Mouse (Mus musculus) CD4-positive, CD25-positive, alpha-beta regulatory T cell, adult 4 months (primary cell): ENCODE measurements at regions not wholly inside any gene's neighbourhood (a gene's known extent, or its start where the extent isn't known, plus 50 kb on each side); places are given as distances from the start of the nearest gene placed in this dataset.
A peak's percentile ranks its signal among the peaks of the same experiment; 100 is the strongest.

Source experiments
- ATAC-seq: one replicate; pipeline ENCODE4 v1.8.0; 2017

GRCm38 (mm10) chr15:62568788-62569713, 1275.9 kb downstream of the Gsdmc2 start:
- no peak for ATAC-seq

- no peak for ATAC-seq
These were observed 1277.5 kb downstream of the Gsdmc2 start for GRCm38 (mm10) chr15:62567431-62567830.

GRCm38 (mm10) chr15:62566106-62566511, 1278.9 kb downstream of the Gsdmc2 start:
- ATAC-seq = no peak

- ATAC-seq = no peak
These were observed 1311.7 kb downstream of the Gsdmc2 start for GRCm38 (mm10) chr15:62533233-62533632.

GRCm38 (mm10) chr15:62528975-62529374, 1316.0 kb downstream of the Gsdmc2 start:
- ATAC-seq = no peak

GRCm38 (mm10) chr15:62524628-62525027, 1320.3 kb downstream of the Gsdmc2 start:
- no peak for ATAC-seq

- no peak for ATAC-seq
These were observed 1320.8 kb downstream of the Gsdmc2 start for GRCm38 (mm10) chr15:62524135-62524534.

- ATAC-seq = no peak
These were observed 1331.5 kb downstream of the Gsdmc2 start for GRCm38 (mm10) chr15:62513462-62513861.

- ATAC-seq = no peak
These were observed 1333.5 kb downstream of the Gsdmc2 start for GRCm38 (mm10) chr15:62511461-62511860.

- peak; percentile 32 for ATAC-seq
These were observed 1341.1 kb downstream of the Gsdmc2 start for GRCm38 (mm10) chr15:62503866-62504265.

GRCm38 (mm10) chr15:62500966-62501365, 1344.0 kb downstream of the Gsdmc2 start:
- ATAC-seq = no peak

GRCm38 (mm10) chr15:62500522-62500921, 1344.5 kb downstream of the Gsdmc2 start:
- ATAC-seq = no peak

GRCm38 (mm10) chr15:62496193-62496592, 1348.8 kb downstream of the Gsdmc2 start:
- ATAC-seq = no peak

- ATAC-seq = no peak
These were observed 1352.6 kb downstream of the Gsdmc2 start for GRCm38 (mm10) chr15:62492350-62492749.

- no peak for ATAC-seq
These were observed 1354.4 kb downstream of the Gsdmc2 start for GRCm38 (mm10) chr15:62490548-62490947.

GRCm38 (mm10) chr15:62486540-62486939, 1358.4 kb downstream of the Gsdmc2 start:
- no peak for ATAC-seq

GRCm38 (mm10) chr15:62484350-62484749, 1360.6 kb downstream of the Gsdmc2 start:
- ATAC-seq = no peak

- no peak for ATAC-seq
These were observed 1361.4 kb downstream of the Gsdmc2 start for GRCm38 (mm10) chr15:62483534-62483933.

GRCm38 (mm10) chr15:62482357-62482756, 1362.6 kb downstream of the Gsdmc2 start:
- ATAC-seq = peak; percentile 72

GRCm38 (mm10) chr15:62477779-62478178, 1367.2 kb downstream of the Gsdmc2 start:
- no peak for ATAC-seq

- no peak for ATAC-seq
These were observed 1368.5 kb downstream of the Gsdmc2 start for GRCm38 (mm10) chr15:62476452-62476851.

GRCm38 (mm10) chr15:62470683-62471331, 1374.2 kb downstream of the Gsdmc2 start:
- no peak for ATAC-seq

- no peak for ATAC-seq
These were observed 1376.9 kb downstream of the Gsdmc2 start for GRCm38 (mm10) chr15:62468076-62468475.

GRCm38 (mm10) chr15:62466856-62467255, 1378.1 kb downstream of the Gsdmc2 start:
- ATAC-seq = no peak
